ENCODE assay signal across 8 mouse cellular contexts in genomic region chr8:84810896-84811295, GRCm38 (mm10). TPM values are rescaled to one million over a fixed set of nuclear protein-coding genes. Genes with fewer than 3 reads are reported as not detected.
DNase-seq lines count a peak whose midpoint lies in the region; ATAC-seq and TF ChIP-seq lines count a peak whose summit lies in the region.

No protein-coding gene starts in this region.

- peak; percentile 79 for ATAC-seq in embryonic facial prominence, embryonic 15.5 days (ENCODE audit: insufficient number of reproducible peaks, low FRiP score, low TSS enrichment, low read depth)
- ATAC-seq in limb, embryonic 13.5 days (ENCODE audit: low FRiP score, low read depth) = peak; percentile 66
- ATAC-seq in midbrain, embryonic 15.5 days (replicated peaks) = peak; percentile 86

- H3K4me2 ChIP-seq in embryonic facial prominence, embryonic 15.5 days (replicated peaks) = peak overlapping the region; percentile 58
- peak overlapping the region; percentile 64 for H3K4me2 ChIP-seq in limb, embryonic 13.5 days (replicated peaks)
- H3K4me2 ChIP-seq in midbrain, embryonic 15.5 days = peak overlapping the region; percentile 59

- peaks cover 28% of the 10 kb centered on the region for H3K27me3 ChIP-seq in embryonic facial prominence, embryonic 15.5 days
- peaks cover 30% of the 10 kb centered on the region for H3K27me3 ChIP-seq in limb, embryonic 13.5 days
- H3K27me3 ChIP-seq in midbrain, embryonic 15.5 days (replicated peaks) = peaks cover 28% of the 10 kb centered on the region

- TF ChIP-seq CTCF in bone marrow macrophage, adult 2 months (IDR thresholded peaks at IDR 0.05; ENCODE audit: low read depth, low read length) = peak; percentile 58

- H3K36me3 ChIP-seq in embryonic facial prominence, embryonic 15.5 days = no peaks in the 10 kb centered on the region
- no peaks in the 10 kb centered on the region for H3K36me3 ChIP-seq in limb, embryonic 13.5 days
- no peaks in the 10 kb centered on the region for H3K36me3 ChIP-seq in midbrain, embryonic 15.5 days (replicated peaks)

- under 1% methylated on average over 32 of the region's 32 CpGs for WGBS in embryonic facial prominence, embryonic 15.5 days
- under 1% methylated on average over 31 of the region's 32 CpGs for WGBS in limb, embryonic 13.5 days
- under 1% methylated on average over 32 of the region's 32 CpGs for WGBS in midbrain, embryonic 15.5 days

- peak; percentile 86 for DNase-seq in 3T3-L1 (ENCODE audit: low read depth, low spot score)
- peak; percentile 85 to 91 for DNase-seq in heart, adult 9 months (ENCODE audit: low spot score in 2 of 2)
- peak; percentile 94 for DNase-seq in kidney, adult 9 months
- peak; percentile 67 to 84 for DNase-seq in spleen, adult 18-20 months

- TF ChIP-seq POLR2A in bone marrow macrophage, adult 2 months (IDR thresholded peaks at IDR 0.05; ENCODE audit: borderline replicate concordance, low read depth, low read length) = no peak

- peaks cover 5% of the 10 kb centered on the region for H3K4me1 ChIP-seq in bone marrow macrophage, adult 2 months (ENCODE audit: control insufficient read depth, insufficient read depth, low read length)
- peaks cover 27% of the 10 kb centered on the region for H3K4me1 ChIP-seq in embryonic facial prominence, embryonic 15.5 days
- H3K4me1 ChIP-seq in limb, embryonic 13.5 days = peaks cover 34% of the 10 kb centered on the region
- peaks cover 26% of the 10 kb centered on the region for H3K4me1 ChIP-seq in midbrain, embryonic 15.5 days

- no peak overlapping the region for H3K9ac ChIP-seq in embryonic facial prominence, embryonic 15.5 days
- peak overlapping the region; percentile 54 for H3K9ac ChIP-seq in limb, embryonic 13.5 days
- peak overlapping the region; percentile 25 for H3K9ac ChIP-seq in midbrain, embryonic 15.5 days

- H3K27ac ChIP-seq in bone marrow macrophage, adult 2 months (ENCODE audit: insufficient read depth, low read depth, low read length) = no peak overlapping the region
- no peak overlapping the region; the same call in 1 of the 2 replicates for H3K27ac ChIP-seq in embryonic facial prominence, embryonic 15.5 days (replicated peaks)
- no peak overlapping the region for H3K27ac ChIP-seq in limb, embryonic 13.5 days
- peak overlapping the region; percentile 65 for H3K27ac ChIP-seq in midbrain, embryonic 15.5 days

- H3K4me3 ChIP-seq in bone marrow macrophage, adult 2 months (ENCODE audit: insufficient read depth, low read length) = peak overlapping the region; percentile 19; the same call in 1 of the 2 replicates
- H3K4me3 ChIP-seq in embryonic facial prominence, embryonic 15.5 days (replicated peaks) = peak overlapping the region; percentile 41
- peak overlapping the region; percentile 40 for H3K4me3 ChIP-seq in limb, embryonic 13.5 days
- peak overlapping the region; percentile 36 for H3K4me3 ChIP-seq in midbrain, embryonic 15.5 days

- H3K9me3 ChIP-seq in embryonic facial prominence, embryonic 15.5 days (replicated peaks) = no peaks in the 10 kb centered on the region
- H3K9me3 ChIP-seq in limb, embryonic 13.5 days = peaks cover 4% of the 10 kb centered on the region
- no peaks in the 10 kb centered on the region for H3K9me3 ChIP-seq in midbrain, embryonic 15.5 days

RNA-seq across cellular contexts. Expression of gene Nfix, which starts 10.8 kb away (rescaled TPM):
- polyA plus RNA-seq in bone marrow macrophage, adult 2 months (2012; ENCODE audit: insufficient read depth, insufficient read length, missing spikeins) = 8.3 and 12.5 TPM in 2 replicates
- 61.4 and 62.0 TPM in 2 replicates for polyA plus RNA-seq in embryonic facial prominence, embryonic 15.5 days (2015; fragmentation: Nextera tagmentation; extraction: Ambion mirVana)
- 46.9 and 48.0 TPM in 2 replicates for polyA plus RNA-seq in limb, embryonic 13.5 days (2015; fragmentation: Nextera tagmentation; extraction: Ambion mirVana)
- 48.6 and 54.0 TPM in 2 replicates for polyA plus RNA-seq in midbrain, embryonic 15.5 days (2015; fragmentation: Nextera tagmentation; extraction: Ambion mirVana)

RNA-seq across cellular contexts. Expression of gene Dand5, which starts 11.7 kb away (rescaled TPM):
- polyA plus RNA-seq in bone marrow macrophage, adult 2 months (2012; ENCODE audit: insufficient read depth, insufficient read length, missing spikeins) = 3.3 and 5.4 TPM in 2 replicates
- polyA plus RNA-seq in embryonic facial prominence, embryonic 15.5 days (2015; fragmentation: Nextera tagmentation; extraction: Ambion mirVana) = 8.4 and 8.9 TPM in 2 replicates
- polyA plus RNA-seq in limb, embryonic 13.5 days (2015; fragmentation: Nextera tagmentation; extraction: Ambion mirVana) = 6.3 TPM in 2 replicates
- polyA plus RNA-seq in midbrain, embryonic 15.5 days (2015; fragmentation: Nextera tagmentation; extraction: Ambion mirVana) = 12.3 and 13.4 TPM in 2 replicates

RNA-seq across cellular contexts. Expression of gene Gadd45gip1, which starts 20.4 kb away (rescaled TPM):
- 12.7 and 13.9 TPM in 2 replicates for polyA plus RNA-seq in bone marrow macrophage, adult 2 months (2012; ENCODE audit: insufficient read depth, insufficient read length, missing spikeins)
- polyA plus RNA-seq in embryonic facial prominence, embryonic 15.5 days (2015; fragmentation: Nextera tagmentation; extraction: Ambion mirVana) = 46.5 TPM in 2 replicates
- 48.1 and 48.4 TPM in 2 replicates for polyA plus RNA-seq in limb, embryonic 13.5 days (2015; fragmentation: Nextera tagmentation; extraction: Ambion mirVana)
- 35.5 and 36.1 TPM in 2 replicates for polyA plus RNA-seq in midbrain, embryonic 15.5 days (2015; fragmentation: Nextera tagmentation; extraction: Ambion mirVana)

RNA-seq across cellular contexts. Expression of gene Rad23a, which starts 29.6 kb away (rescaled TPM):
- 49.1 and 54.0 TPM in 2 replicates for polyA plus RNA-seq in bone marrow macrophage, adult 2 months (2012; ENCODE audit: insufficient read depth, insufficient read length, missing spikeins)
- 104 and 110 TPM in 2 replicates for polyA plus RNA-seq in embryonic facial prominence, embryonic 15.5 days (2015; fragmentation: Nextera tagmentation; extraction: Ambion mirVana)
- 106 TPM in 2 replicates for polyA plus RNA-seq in limb, embryonic 13.5 days (2015; fragmentation: Nextera tagmentation; extraction: Ambion mirVana)
- polyA plus RNA-seq in midbrain, embryonic 15.5 days (2015; fragmentation: Nextera tagmentation; extraction: Ambion mirVana) = 88.2 and 91.7 TPM in 2 replicates

RNA-seq across cellular contexts. Expression of gene Calr, which starts 35.8 kb away (rescaled TPM):
- polyA plus RNA-seq in bone marrow macrophage, adult 2 months (2012; ENCODE audit: insufficient read depth, insufficient read length, missing spikeins) = 674 and 696 TPM in 2 replicates
- 975 and 998 TPM in 2 replicates for polyA plus RNA-seq in embryonic facial prominence, embryonic 15.5 days (2015; fragmentation: Nextera tagmentation; extraction: Ambion mirVana)
- polyA plus RNA-seq in limb, embryonic 13.5 days (2015; fragmentation: Nextera tagmentation; extraction: Ambion mirVana) = 943 and 1,018 TPM in 2 replicates
- 669 and 673 TPM in 2 replicates for polyA plus RNA-seq in midbrain, embryonic 15.5 days (2015; fragmentation: Nextera tagmentation; extraction: Ambion mirVana)
